8 mouse cellular contexts compared by ENCODE assay signal in genomic region chr8:126524233-126524985, GRCm38 (mm10). TPM values are rescaled to one million over a fixed set of nuclear protein-coding genes. Genes with fewer than 3 reads are reported as not detected.
A peak's percentile ranks its signal among the peaks of the same experiment; 100 is the strongest.
DNase-seq lines count a peak whose midpoint lies in the region; ATAC-seq lines count a peak whose summit lies in the region.

No protein-coding gene starts in this region.

- DNase-seq in 3134 (ENCODE audit: extremely low read depth, insufficient read length, low spot score): peak; percentile 57
- DNase-seq in adrenal gland, adult 18-20 months (ENCODE audit: low spot score in 2 of 2): peak; percentile 72 to 75
- DNase-seq in frontal cortex, adult 2 months (ENCODE audit: extremely low spot score in 1 of 2, low spot score in 1 of 2): peak; percentile 84 to 94
- DNase-seq in heart, postnatal 4 days: peak; percentile 95
- DNase-seq in left cerebral cortex, adult 18-20 months (ENCODE audit: low spot score in 2 of 2): peak; percentile 88 to 89
- DNase-seq in ovary, adult 18-20 months (ENCODE audit: low spot score): peak; percentile 79

- no peak for ATAC-seq in granulocyte monocyte progenitor cell, adult 5-6 weeks (replicated peaks; ENCODE audit: poor library complexity, severe bottlenecking)
- ATAC-seq in erythroid progenitor cell, adult 5-6 weeks (replicated peaks; ENCODE audit: low FRiP score, poor library complexity, severe bottlenecking): no peak

RNA-seq across cellular contexts. Expression of gene Tarbp1, which starts 49.5 kb away (rescaled TPM):
- total RNA-seq in adrenal gland, adult 18-20 months (2021): 1 to 10 TPM; 4.4 to 6.0 TPM
- polyA plus RNA-seq in frontal cortex, adult 2 months (2012; rRNA removed): 6.2 and 6.8 TPM in 2 replicates
- total RNA-seq in heart, postnatal 4 days (2021): 1 to 10 TPM; 5.0 to 5.9 TPM
- 1 to 10 TPM; 4.1 to 4.5 TPM for total RNA-seq in left cerebral cortex, adult 18-20 months (2021)
- total RNA-seq in granulocyte monocyte progenitor cell, adult 5-6 weeks (2014; fragmentation: Nextera tagmentation): 10.7 and 13.4 TPM in 2 replicates
- total RNA-seq in granulocyte monocyte progenitor cell, adult 5-6 weeks (2017): 9.3 and 10.5 TPM in 2 replicates
- 5.4 and 6.3 TPM in 2 replicates for total RNA-seq in erythroid progenitor cell, adult 5-6 weeks (2015; ENCODE audit: low replicate concordance)
- total RNA-seq in erythroid progenitor cell, adult 5-6 weeks (2017; ENCODE audit: low replicate concordance): 0.45 and 2.2 TPM in 2 replicates
